Mouse (Mus musculus) neural tube, embryonic 10.5 days (tissue): ENCODE measurements around the gene Olfr1393.
"Not testable (repeated sequence)": the region's sequence is repeated elsewhere in the genome, so short reads cannot be mapped to it uniquely, and the experiment has no call there.

ENCODE experiments used
- DNase-seq: peaks from one replicate; pipeline ENCODE4 v3.0.0-alpha.2; 2017; ENCODE audit warnings: low spot score; ENCODE audit errors: extremely low spot score

Olfr1393 gene

GRCm38 (mm10) chr11:49250422-49251379, 27.4 kb upstream of the Olfr1393 start:
- peak; percentile 89 for DNase-seq

GRCm38 (mm10) chr11:49251380-49251761, 26.7 kb upstream of the Olfr1393 start:
- DNase-seq = no peak

GRCm38 (mm10) chr11:49252048-49252447, 26.1 kb upstream of the Olfr1393 start:
- no peak for DNase-seq

GRCm38 (mm10) chr11:49253035-49253434, 25.1 kb upstream of the Olfr1393 start:
- DNase-seq = no peak

GRCm38 (mm10) chr11:49259296-49259695, 18.8 kb upstream of the Olfr1393 start:
- no peak for DNase-seq

- no peak for DNase-seq
Observed at GRCm38 (mm10) chr11:49259829-49260228, 18.3 kb upstream of the Olfr1393 start.

GRCm38 (mm10) chr11:49260598-49261312, 17.3 kb upstream of the Olfr1393 start:
- no peak for DNase-seq

GRCm38 (mm10) chr11:49261313-49261855, 16.7 kb upstream of the Olfr1393 start:
- no peak for DNase-seq

GRCm38 (mm10) chr11:49262286-49262685, 15.8 kb upstream of the Olfr1393 start:
- no peak for DNase-seq

- no peak for DNase-seq
Observed at GRCm38 (mm10) chr11:49263149-49263548, 15.0 kb upstream of the Olfr1393 start.

GRCm38 (mm10) chr11:49264081-49264480, 14.0 kb upstream of the Olfr1393 start:
- DNase-seq = no peak

- DNase-seq = no peak
Observed at GRCm38 (mm10) chr11:49264622-49265021, 13.5 kb upstream of the Olfr1393 start.

- no peak for DNase-seq
Observed at GRCm38 (mm10) chr11:49265101-49265500, 13.0 kb upstream of the Olfr1393 start.

- DNase-seq = no peak
Observed at GRCm38 (mm10) chr11:49266671-49267070, 11.4 kb upstream of the Olfr1393 start.

GRCm38 (mm10) chr11:49267316-49267715, 10.8 kb upstream of the Olfr1393 start:
- DNase-seq = no peak

GRCm38 (mm10) chr11:49267970-49268579, 10.0 kb upstream of the Olfr1393 start:
- no peak for DNase-seq

GRCm38 (mm10) chr11:49269761-49270160, 8.3 kb upstream of the Olfr1393 start:
- no peak for DNase-seq

- no peak for DNase-seq
Observed at GRCm38 (mm10) chr11:49270368-49270767, 7.7 kb upstream of the Olfr1393 start.

GRCm38 (mm10) chr11:49271334-49271733, 6.8 kb upstream of the Olfr1393 start:
- DNase-seq = peak; percentile 35

- DNase-seq = no peak
Observed at GRCm38 (mm10) chr11:49273834-49274519, 4.1 kb upstream of the Olfr1393 start.

GRCm38 (mm10) chr11:49284982-49285381, 6.9 kb downstream of the Olfr1393 start, which contains the start of gene Olfr1392:
TSS of gene Olfr1392 (plus strand) at chr11:49285282.
- not testable (repeated sequence) for DNase-seq
